ENCODE assay signal across 23 mouse cellular contexts in the genomic region with DNA sequence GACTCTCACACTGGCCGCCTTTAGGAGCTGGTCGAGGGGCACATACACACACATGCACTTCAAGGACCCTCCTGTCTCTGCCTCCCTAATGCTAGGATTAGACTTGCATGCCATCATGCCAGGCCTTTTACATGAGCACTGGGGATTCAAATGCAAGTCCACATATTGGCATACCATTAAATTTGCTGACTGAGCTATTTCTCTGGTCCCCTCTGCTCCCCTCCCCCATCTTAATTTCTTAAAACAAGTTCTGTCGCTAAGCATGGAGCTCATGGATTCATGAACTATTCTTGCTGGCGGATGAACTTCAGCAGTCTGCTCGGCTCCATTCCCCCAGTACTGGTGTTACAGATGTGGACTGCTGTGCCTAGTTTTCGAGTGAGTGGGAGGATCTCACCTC. TPM values are rescaled to one million over a fixed set of nuclear protein-coding genes. Genes with fewer than 3 reads are reported as not detected.
"Had no signal": no experiment of that assay in that cellular context is flagged by ENCODE, and none has a peak within 500 bp of the region (broad histone marks: within the 10 kb centered on the region; RNA-seq: fewer than 3 reads in every experiment).

No protein-coding gene starts in this region.

- H3K4me3 ChIP-seq: left cerebral cortex, adult 2 months; limb, embryonic 12.5 days; liver, embryonic 12.5 days; liver, embryonic 15.5 days; lung, embryonic 15.5 days; megakaryocyte, embryonic 14.5 days; midbrain, embryonic 10.5 days; midbrain, embryonic 13.5 days had no signal

- H3K4me1 ChIP-seq: limb, embryonic 12.5 days; liver, embryonic 12.5 days; midbrain, embryonic 10.5 days; midbrain, embryonic 13.5 days had no signal

- H3K36me3 ChIP-seq: limb, embryonic 12.5 days; liver, embryonic 12.5 days; liver, embryonic 15.5 days; lung, embryonic 15.5 days; midbrain, embryonic 10.5 days; midbrain, embryonic 13.5 days had no signal

- DNase-seq: kidney, adult 2 months; kidney, postnatal 36 days; layer of hippocampus, postnatal 36 days; liver; lung, adult 18-20 months; lung, postnatal 10 days; lung, postnatal 36 days; thymus, postnatal 25 days had no signal

- H3K27ac ChIP-seq: kidney, postnatal 0 days; limb, embryonic 12.5 days; liver, embryonic 12.5 days; liver, embryonic 15.5 days; lung, embryonic 15.5 days; midbrain, embryonic 10.5 days; midbrain, embryonic 13.5 days had no signal

- H3K27me3 ChIP-seq: lung, embryonic 15.5 days; midbrain, embryonic 13.5 days had no signal

- H3K9ac ChIP-seq: limb, embryonic 12.5 days; liver, embryonic 12.5 days; liver, embryonic 15.5 days; lung, embryonic 15.5 days; midbrain, embryonic 13.5 days had no signal

- H3K4me2 ChIP-seq: limb, embryonic 12.5 days; liver, embryonic 12.5 days; liver, embryonic 15.5 days; lung, embryonic 15.5 days; midbrain, embryonic 13.5 days had no signal

- H3K9me3 ChIP-seq: limb, embryonic 12.5 days; liver, embryonic 12.5 days; liver, embryonic 15.5 days; lung, embryonic 15.5 days; megakaryocyte, embryonic 14.5 days; midbrain, embryonic 10.5 days; midbrain, embryonic 13.5 days had no signal

RNA-seq across cellular contexts. Expression of a gene that starts 26.2 kb away (rescaled TPM):
- total RNA-seq: layer of hippocampus, adult 8-10 months; layer of hippocampus, postnatal 36 days; monocyte, adult 5-6 weeks had no signal
- polyA plus RNA-seq: kidney, embryonic 14.5 days; liver, embryonic 12.5 days; liver, embryonic 15.5 days; midbrain, embryonic 10.5 days; midbrain, embryonic 13.5 days; midbrain, embryonic 16.5 days; neural tube, embryonic 14.5 days; spleen, adult 2 months had no signal

RNA-seq across cellular contexts. Expression of a gene that starts 56.6 kb away (rescaled TPM):
- total RNA-seq: monocyte, adult 5-6 weeks had no signal
